Mouse (Mus musculus) erythroid progenitor cell, adult 5-6 weeks (primary cell): ENCODE measurements around the gene Cxcr3. TPM values are rescaled to one million over a fixed set of nuclear protein-coding genes. Genes with fewer than 3 reads are reported as not detected.

ENCODE experiments used
- total RNA-seq, 2 experiments: library from RNA; stranded (forward) in 1 of 2; stranded (reverse) in 1 of 2; fragments of 150-400 nt in 1 of 2; fragments of 186-747, 209-891 nt in 1 of 2; gene quantifications; 2 replicates each; pipeline versions ENCODE4 v1.2.3 to v1.2.4; 2015 to 2017; ENCODE audit warnings: low replicate concordance in 2 of 2

Gene Cxcr3
- total RNA-seq, 2 experiments from 2014 or later: 0.84 TPM; not detected in 1

Other genes starting within 250 kb of the Cxcr3 start
- gene Taf1, start 201.5 kb downstream of the Cxcr3 start, total RNA-seq (2015; ENCODE audit: low replicate concordance): 78.9 and 95.6 TPM in 2 replicates
- 129 and 147 TPM in 2 replicates for gene Taf1, start 201.5 kb downstream of the Cxcr3 start, total RNA-seq (2017; ENCODE audit: low replicate concordance)
- gene Ogt, start 94.2 kb downstream of the Cxcr3 start, total RNA-seq (2015; ENCODE audit: low replicate concordance): 202 and 228 TPM in 2 replicates
- gene Ogt, start 94.2 kb downstream of the Cxcr3 start, total RNA-seq (2017; ENCODE audit: low replicate concordance): 128 and 130 TPM in 2 replicates
- not detected in 2 replicates for gene Gm4779, start 60.2 kb upstream of the Cxcr3 start, total RNA-seq (2015; ENCODE audit: low replicate concordance)
- gene Gm4779, start 60.2 kb upstream of the Cxcr3 start, total RNA-seq (2017; ENCODE audit: low replicate concordance): not detected in 2 replicates
- not detected in 2 replicates for gene 8030474K03Rik, start 60.4 kb upstream of the Cxcr3 start, total RNA-seq (2015; ENCODE audit: low replicate concordance)
- not detected in 2 replicates for gene 8030474K03Rik, start 60.4 kb upstream of the Cxcr3 start, total RNA-seq (2017; ENCODE audit: low replicate concordance)
- 6.7 and 23.1 TPM in 2 replicates for gene Nhsl2, start 115.1 kb upstream of the Cxcr3 start, total RNA-seq (2015; ENCODE audit: low replicate concordance)
- gene Nhsl2, start 115.1 kb upstream of the Cxcr3 start, total RNA-seq (2017; ENCODE audit: low replicate concordance): 2.6 and 2.9 TPM in 2 replicates